Mouse (Mus musculus) heart, adult 2 months (tissue): ENCODE data around the gene Coa4. TPM values are rescaled to one million over a fixed set of nuclear protein-coding genes. Genes with fewer than 3 reads are reported as not detected.

Experiments
- DNase-seq, 2 experiments: peaks; one replicate each; pipeline ENCODE4 v3.0.0; 2021
- H3K27ac ChIP-seq: fragments of 200-600 bp; 2 replicates; pipeline ENCODE4 v1.8.1; 2022
- H3K27me3 ChIP-seq: fragments of 200-500 bp; 2 replicates; pipeline ENCODE4 v1.6.1; 2012; ENCODE audit warnings: mild to moderate bottlenecking, low read length, inconsistent platforms, mixed read lengths; ENCODE audit not compliant: control insufficient read depth, insufficient read depth
- H3K36me3 ChIP-seq: fragments of 200-500 bp; 2 replicates; pipeline ENCODE4 v1.6.1; 2012; ENCODE audit warnings: low read length, inconsistent platforms; ENCODE audit not compliant: control insufficient read depth, insufficient read depth
- H3K4me1 ChIP-seq: fragments of 200-500 bp; 2 replicates; pipeline ENCODE4 v1.6.1; 2011; ENCODE audit warnings: low read length; ENCODE audit not compliant: control insufficient read depth, insufficient read depth
- H3K4me3 ChIP-seq: fragments of 200-600 bp; 2 replicates; pipeline ENCODE4 v1.8.1; 2022
- H3K79me2 ChIP-seq: fragments of 200-500 bp; replicated peaks from 2 replicates; pipeline ENCODE4 v1.6.1; 2012; ENCODE audit warnings: mild to moderate bottlenecking, inconsistent platforms, low read length, moderate library complexity, mixed read lengths; ENCODE audit not compliant: control insufficient read depth, insufficient read depth
- H3K9ac ChIP-seq: fragments of 200-500 bp; 2 replicates; pipeline ENCODE4 v1.6.1; 2012; ENCODE audit warnings: low read depth, mild to moderate bottlenecking, control low read depth, inconsistent platforms, low read length, mixed read lengths
- CTCF ChIP-seq: fragments of 200-600 bp; IDR thresholded peaks from 2 replicates; pipeline ENCODE4 v1.8.1; 2022; ENCODE audit warnings: antibody characterized with exemption, mild to moderate bottlenecking, moderate library complexity
- EP300 ChIP-seq: fragments of 200-500 bp; IDR thresholded peaks from 2 replicates; pipeline ENCODE4 v1.6.1; 2011; ENCODE audit warnings: low read depth, low read length, control low read depth; ENCODE audit not compliant: insufficient read depth
- POLR2A ChIP-seq: fragments of 200-500 bp; IDR thresholded peaks from 2 replicates; pipeline ENCODE4 v1.6.1; 2011; ENCODE audit warnings: mild to moderate bottlenecking, low read depth, low read length, control low read depth; ENCODE audit not compliant: insufficient read depth
- WGBS: fragments of 180-500 bp; shearing (Covaris S2); methylation state at CpG from one replicate; pipeline ENCODE4 v1.1.7; 2018; 5-methylcytosine and 5-hydroxymethylcytosine counted together
- intact Hi-C: fragments of 180-260 bp; cut with DNase I; formaldehyde crosslinking; loops from one replicate; pipeline ENCODE4 v1.15.1; 2025
- long read RNA-seq: library from polyadenylated mRNA; stranded (forward); transcript quantifications from one replicate; pipeline ENCODE4 v2.0.0, GENCODE M21; 2021
- polyA plus RNA-seq: library from polyadenylated mRNA; depleted of rRNA; stranded (reverse); fragments of >200 nt; gene quantifications from 2 replicates; pipeline ENCODE4 v1.2.3, GENCODE M21; 2012; rRNA removed
- total RNA-seq, 2 experiments: library from RNA; stranded (reverse); gene quantifications; 2 replicates each; pipeline ENCODE4 v1.2.3; 2021

The Coa4 gene
- total RNA-seq (10 to 100 TPM; 14.1 to 15.4 TPM), polyA plus RNA-seq (20.0 and 22.9 TPM in 2 replicates)
- long read RNA-seq, transcript Coa4-201 (2 exons, 1,391 nt): major isoform, 19 of 19 reads
- long read RNA-seq, partial matches to known transcripts: 0 of 19 reads
- long read RNA-seq, other reads (novel, unspliced or antisense): 0 of 19 reads

- Histone ChIP-seq H3K79me2 (no peaks in the 10 kb centered on the region), H3K27ac (peak within 1 kb of the TSS; percentile 87), H3K36me3 (peaks cover 3% of the 10 kb centered on the region), H3K27me3 (no peaks in the 10 kb centered on the region), H3K4me1 (no peaks in the 10 kb centered on the region; the same call in none of the 2 replicates), H3K9ac (peak within 1 kb of the TSS; percentile 81), H3K4me3 (peak within 1 kb of the TSS; percentile 94)
- intact Hi-C loops: loop anchor here (2.0 kb wide), 1 partner anchor 46 kb away; no protein-coding TSS in a partner anchor
- WGBS: under 1% methylated on average over 33 of the region's 33 CpGs
- no peak for TF ChIP-seq CTCF
- peak; percentile 78 for TF ChIP-seq POLR2A
- peak; percentile 53; the same call in 1 of the 2 replicates for TF ChIP-seq EP300
- DNase-seq: peak; percentile 86 to 92
Measured at GRCm38 (mm10) chr7:100536804-100537518, at the start of gene Coa4. Coa4 (plus strand) TSS chr7:100537071.

GRCm38 (mm10) chr7:100487301-100487700, 49.6 kb upstream of the Coa4 start:
- H3K27me3 ChIP-seq: no peaks in the 10 kb centered on the region
- H3K36me3 ChIP-seq: no peaks in the 10 kb centered on the region
- H3K79me2 ChIP-seq: no peaks in the 10 kb centered on the region
- H3K9ac ChIP-seq: no peak overlapping the region
- TF ChIP-seq CTCF (no peak), EP300 (no peak), POLR2A (no peak)
- DNase-seq: no peak
- intact Hi-C loops: no loop called here
- no peak overlapping the region for H3K4me3 ChIP-seq
- no peaks in the 10 kb centered on the region for H3K4me1 ChIP-seq
- no peak overlapping the region for H3K27ac ChIP-seq
- 53% methylated on average over 2 of the region's 2 CpGs for WGBS

GRCm38 (mm10) chr7:100488474-100489048, 48.3 kb upstream of the Coa4 start:
- Histone ChIP-seq H3K36me3 (no peaks in the 10 kb centered on the region), H3K9ac (no peak overlapping the region), H3K4me1 (no peaks in the 10 kb centered on the region), H3K79me2 (no peaks in the 10 kb centered on the region), H3K4me3 (no peak overlapping the region), H3K27me3 (no peaks in the 10 kb centered on the region), H3K27ac (no peak overlapping the region)
- 29% methylated on average over 10 of the region's 10 CpGs for WGBS
- intact Hi-C loops: no loop called here
- DNase-seq: no peak
- TF ChIP-seq POLR2A: no peak
- TF ChIP-seq EP300: no peak

- H3K36me3 ChIP-seq: 0 out of 2 replicates have a peak, but pooled peaks cover 2% of the 10 kb centered on the region
- H3K4me3 ChIP-seq: peak overlapping the region; percentile 66
- WGBS: 11% methylated on average over 36 of the region's 36 CpGs
- TF ChIP-seq POLR2A (no peak), CTCF (no peak), EP300 (no peak)
- DNase-seq: no peak
- no peaks in the 10 kb centered on the region for H3K79me2 ChIP-seq
- peak overlapping the region; percentile 75 for H3K9ac ChIP-seq
- no peaks in the 10 kb centered on the region for H3K27me3 ChIP-seq
- intact Hi-C loops: loop anchor here (2.0 kb wide), 2 partner anchors 28 to 64 kb away; no protein-coding TSS in a partner anchor
- H3K4me1 ChIP-seq: peaks cover 12% of the 10 kb centered on the region
- H3K27ac ChIP-seq: peak overlapping the region; percentile 85
Measured at GRCm38 (mm10) chr7:100492391-100493116, 44.3 kb upstream of the Coa4 start.

- intact Hi-C loops: loop anchor here (2.0 kb wide), 2 partner anchors 28 to 64 kb away; no protein-coding TSS in a partner anchor
- 0 out of 2 replicates have a peak, but pooled peaks have one; percentile 11 for TF ChIP-seq EP300
- peak; percentile 97 for TF ChIP-seq POLR2A
- no peak for TF ChIP-seq CTCF
- 0 out of 2 replicates have a peak, but pooled peaks cover 2% of the 10 kb centered on the region for H3K36me3 ChIP-seq
- WGBS: 3% methylated on average over 26 of the region's 27 CpGs
- peak within 1 kb of the TSS; percentile 75 for H3K9ac ChIP-seq
- H3K4me3 ChIP-seq: peak within 1 kb of the TSS; percentile 66
- H3K27ac ChIP-seq: peak within 1 kb of the TSS; percentile 85
- DNase-seq: peak; percentile 91 to 92
- peaks cover 12% of the 10 kb centered on the region for H3K4me1 ChIP-seq
- no peaks in the 10 kb centered on the region for H3K27me3 ChIP-seq
- H3K79me2 ChIP-seq: no peaks in the 10 kb centered on the region
Measured at GRCm38 (mm10) chr7:100493117-100493483, 43.8 kb upstream of the Coa4 start, which contains the start of gene Ucp2. Ucp2 (plus strand) TSS chr7:100493337.
